Mouse (Mus musculus) embryonic facial prominence, embryonic 14.5 days (tissue): ENCODE measurements around the gene Ptprg. TPM values are rescaled to one million over a fixed set of nuclear protein-coding genes. Genes with fewer than 3 reads are reported as not detected.

ENCODE experiments used
- ATAC-seq: fragments of 200-750 bp; cut with Nextera tagmentation; 2 replicates; pipeline ENCODE4 v1.8.0; 2017; ENCODE audit warnings: low read depth, moderate number of reproducible peaks, moderate TSS enrichment
- DNase-seq: peaks from one replicate; pipeline ENCODE4 v3.0.0-alpha.2; 2015; ENCODE audit warnings: low spot score
- H3K27ac ChIP-seq: fragments of 300-500 bp; sonication (generic); replicated peaks from 2 replicates; pipeline ENCODE4 v1.5.1; 2014; ENCODE audit warnings: low read depth, mild to moderate bottlenecking, low read length, moderate library complexity
- H3K27me3 ChIP-seq: fragments of 300-500 bp; sonication (generic); replicated peaks from 2 replicates; pipeline ENCODE4 v1.6.1; 2014; ENCODE audit warnings: low read length; ENCODE audit not compliant: control insufficient read depth, insufficient read depth
- H3K36me3 ChIP-seq: fragments of 300-500 bp; sonication (generic); 2 replicates; pipeline ENCODE4 v1.6.1; 2014; ENCODE audit warnings: low read length, mixed read lengths; ENCODE audit not compliant: control insufficient read depth, insufficient read depth
- H3K4me1 ChIP-seq: fragments of 300-500 bp; sonication (generic); 2 replicates; pipeline ENCODE4 v1.6.1; 2014; ENCODE audit warnings: antibody characterized with exemption, low read length; ENCODE audit not compliant: control insufficient read depth, insufficient read depth
- H3K4me2 ChIP-seq: fragments of 300-500 bp; sonication (generic); 2 replicates; pipeline ENCODE4 v1.6.1; 2014; ENCODE audit warnings: low read depth, mild to moderate bottlenecking, low read length, moderate library complexity, mixed read lengths
- H3K4me3 ChIP-seq: fragments of 300-500 bp; sonication (generic); 2 replicates; pipeline ENCODE4 v1.5.1; 2014; ENCODE audit warnings: low read depth, mild to moderate bottlenecking, low read length
- H3K9ac ChIP-seq: fragments of 300-500 bp; sonication (generic); 2 replicates; pipeline ENCODE4 v1.6.1; 2014; ENCODE audit warnings: low read depth, mild to moderate bottlenecking, low read length, moderate library complexity, mixed read lengths
- H3K9me3 ChIP-seq: fragments of 300-500 bp; sonication (generic); 2 replicates; pipeline ENCODE4 v1.6.1; 2016; ENCODE audit warnings: low read length; ENCODE audit not compliant: control insufficient read depth
- WGBS: fragments of 180-500 bp; shearing (Covaris S2); extraction: QIAGEN DNeasy Blood & Tissue Kit; methylation state at CpG from one replicate; pipeline ENCODE4 v1.1.7; 2014; 5-methylcytosine and 5-hydroxymethylcytosine counted together
- polyA plus RNA-seq: library from polyadenylated mRNA; unstranded; fragments of >200 nt; fragmentation: Nextera tagmentation; extraction: Ambion mirVana; gene quantifications from 2 replicates; pipeline ENCODE4 v1.2.1, GENCODE M21; 2014

Gene Ptprg
- polyA plus RNA-seq, 1 experiment from 2014 or later: 23.5 TPM

DNA sequence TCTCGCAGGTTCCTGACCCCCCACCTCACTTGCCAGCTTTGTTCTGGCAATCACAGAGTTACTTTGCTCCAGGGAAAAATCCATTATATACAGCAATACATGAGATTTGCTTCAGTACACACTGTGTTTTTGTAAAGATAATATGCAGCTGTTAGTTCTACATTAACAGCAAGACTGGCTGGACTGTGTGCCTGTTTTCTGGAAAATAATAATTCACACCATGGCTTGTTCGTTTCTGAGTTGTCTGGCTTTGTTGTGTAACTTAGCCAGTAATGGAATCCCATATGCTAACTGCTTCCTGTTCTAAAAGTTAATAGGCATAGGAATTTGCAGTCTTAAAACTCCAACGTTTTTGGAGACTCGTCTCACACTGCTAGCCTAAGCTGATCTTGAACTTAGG lies 635.0 kb downstream of the Ptprg start:
- ATAC-seq (no peak), DNase-seq (no peak)

DNA sequence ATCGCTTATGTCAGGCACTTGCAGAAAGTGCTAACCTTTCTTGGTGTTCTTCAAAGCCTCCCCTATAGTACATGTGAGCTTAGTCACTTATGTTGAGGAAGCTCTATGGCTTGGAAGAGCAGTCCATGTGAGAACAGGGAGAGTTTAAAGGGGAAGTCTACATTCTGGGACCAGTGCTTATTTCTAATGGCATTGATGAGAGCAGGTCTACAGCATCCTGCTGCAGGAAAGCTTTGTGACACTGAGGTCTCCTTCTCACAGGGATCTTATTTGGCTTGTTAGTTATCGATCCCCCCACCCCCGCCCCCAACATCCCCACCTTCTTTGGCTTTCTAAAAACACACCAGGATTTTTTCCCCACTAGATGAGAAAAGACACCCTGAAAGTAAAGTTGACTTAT lies 635.9 kb downstream of the Ptprg start:
- H3K9me3 ChIP-seq: no peaks in the 10 kb centered on the region
- no peaks in the 10 kb centered on the region for H3K27me3 ChIP-seq
- no peak overlapping the region for H3K4me3 ChIP-seq
- 79% methylated on average over 3 of the region's 3 CpGs for WGBS
- no peaks in the 10 kb centered on the region for H3K4me1 ChIP-seq
- no peak overlapping the region for H3K4me2 ChIP-seq
- ATAC-seq (no peak), DNase-seq (no peak)
- H3K27ac ChIP-seq: no peak overlapping the region
- no peaks in the 10 kb centered on the region for H3K36me3 ChIP-seq
- no peak overlapping the region for H3K9ac ChIP-seq

More for the DNA sequence above, 635.0 kb downstream of the Ptprg start:
- Histone ChIP-seq H3K27me3 (no peaks in the 10 kb centered on the region), H3K36me3 (no peaks in the 10 kb centered on the region), H3K4me1 (no peaks in the 10 kb centered on the region), H3K9me3 (no peaks in the 10 kb centered on the region), H3K4me3 (no peak overlapping the region), H3K4me2 (no peak overlapping the region), H3K27ac (no peak overlapping the region), H3K9ac (no peak overlapping the region)
- WGBS: 24% methylated on average over 4 of the region's 4 CpGs

DNA sequence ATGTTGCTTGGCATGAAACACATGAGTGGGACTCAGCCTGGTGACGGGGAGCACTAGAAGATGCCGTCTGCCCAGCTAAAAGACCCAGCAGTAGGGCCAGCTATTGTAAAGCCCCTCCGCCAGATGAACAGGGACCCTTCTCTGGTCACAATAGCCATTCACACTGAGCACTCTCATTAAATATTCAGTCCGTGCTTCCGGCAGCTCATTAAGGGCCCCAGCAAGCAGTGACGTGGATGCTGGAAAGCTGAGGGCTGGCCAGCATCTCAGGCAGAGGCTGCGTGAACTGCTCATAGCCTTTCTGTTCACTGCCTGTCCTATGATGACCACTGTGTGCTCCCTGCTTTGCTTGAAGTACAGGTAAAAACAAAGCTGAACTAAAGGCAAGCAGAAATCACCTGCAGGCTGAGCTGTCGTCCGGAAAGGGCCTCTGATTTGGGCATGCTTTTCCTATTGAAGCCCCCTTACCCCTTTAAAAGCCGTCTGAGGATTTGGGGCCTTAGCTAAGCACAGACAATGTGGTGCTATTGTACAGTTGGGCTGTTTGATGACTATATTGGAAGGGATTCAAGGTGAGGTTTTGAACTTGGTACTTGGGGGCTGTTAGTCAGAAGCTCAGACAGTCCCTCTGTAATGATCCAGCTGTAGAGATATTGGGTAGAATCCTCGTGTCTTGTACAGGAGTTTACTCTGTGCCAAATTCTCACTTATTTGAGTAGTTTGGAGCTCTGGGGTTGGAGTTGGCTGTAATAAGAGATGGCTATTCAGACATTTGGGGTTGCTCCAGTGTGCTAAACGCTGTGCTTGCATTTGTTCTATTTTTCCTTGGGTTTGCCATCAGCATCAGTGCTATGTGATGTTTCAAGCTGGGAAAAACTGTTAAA lies 636.6 kb downstream of the Ptprg start:
- H3K27ac ChIP-seq: no peak overlapping the region
- peak; percentile 71; the same call in 1 of the 2 replicates for ATAC-seq

DNA sequence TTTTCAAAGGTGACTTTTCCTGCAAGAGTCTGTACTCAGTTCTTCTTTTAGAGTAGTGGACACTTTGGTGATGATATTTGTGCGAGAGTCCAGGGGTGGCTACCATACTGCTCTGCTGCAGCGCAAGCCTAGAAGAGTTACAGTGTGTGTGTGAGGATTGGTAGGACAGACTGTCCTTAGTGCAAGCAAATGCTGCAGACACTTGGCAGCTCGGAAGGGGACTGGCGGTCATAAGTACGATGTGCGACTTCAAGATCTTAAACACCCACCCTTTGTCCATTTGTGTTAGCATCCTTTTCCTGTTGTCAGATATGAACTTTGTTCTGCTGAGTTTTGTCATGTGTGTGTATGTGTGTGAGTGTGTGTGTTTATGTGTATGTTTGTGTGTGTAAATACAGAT lies 637.7 kb downstream of the Ptprg start:
- no peak overlapping the region for H3K4me2 ChIP-seq
- H3K9ac ChIP-seq: no peak overlapping the region
- H3K9me3 ChIP-seq: no peaks in the 10 kb centered on the region
- no peaks in the 10 kb centered on the region for H3K27me3 ChIP-seq
- DNase-seq (no peak), ATAC-seq (no peak)
- H3K4me1 ChIP-seq: no peaks in the 10 kb centered on the region
- WGBS: 94% methylated on average over 6 of the region's 6 CpGs
- H3K36me3 ChIP-seq: no peaks in the 10 kb centered on the region
- no peak overlapping the region for H3K4me3 ChIP-seq
- H3K27ac ChIP-seq: no peak overlapping the region

More for the DNA sequence above, 636.6 kb downstream of the Ptprg start:
- Histone ChIP-seq H3K9ac (no peak overlapping the region), H3K36me3 (no peaks in the 10 kb centered on the region), H3K27me3 (no peaks in the 10 kb centered on the region), H3K9me3 (no peaks in the 10 kb centered on the region), H3K4me3 (no peak overlapping the region), H3K4me2 (no peak overlapping the region), H3K4me1 (no peaks in the 10 kb centered on the region)
- WGBS: 53% methylated on average over 12 of the region's 12 CpGs
- DNase-seq: peak; percentile 49

DNA sequence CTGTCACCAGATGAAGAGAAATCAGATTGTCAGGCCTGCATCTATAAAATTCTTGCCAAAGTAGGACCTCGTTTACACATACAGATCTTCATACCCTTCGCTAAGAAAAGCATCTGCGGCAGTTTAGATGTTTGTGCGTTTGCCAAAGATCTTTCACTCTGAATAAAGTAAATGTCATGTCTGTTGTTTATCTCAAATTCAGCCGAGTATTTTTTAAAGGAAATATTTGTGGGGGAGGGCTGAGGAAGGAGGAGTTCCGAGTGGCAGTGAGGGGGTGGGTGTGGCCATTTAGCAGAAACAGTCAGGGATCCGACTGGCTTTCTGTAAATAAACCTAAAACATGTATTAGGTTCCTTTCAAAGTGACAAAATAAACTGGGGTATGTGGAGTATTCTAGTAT lies 645.4 kb downstream of the Ptprg start:
- DNase-seq: peak; percentile 35
- 54% methylated on average over 7 of the region's 7 CpGs for WGBS
- H3K4me1 ChIP-seq: no peaks in the 10 kb centered on the region
- no peak overlapping the region for H3K4me2 ChIP-seq
- ATAC-seq: no peak
- H3K9ac ChIP-seq: no peak overlapping the region
- no peak overlapping the region for H3K4me3 ChIP-seq
- H3K27ac ChIP-seq: no peak overlapping the region
- no peaks in the 10 kb centered on the region for H3K27me3 ChIP-seq
- H3K36me3 ChIP-seq: no peaks in the 10 kb centered on the region
- H3K9me3 ChIP-seq: no peaks in the 10 kb centered on the region

DNA sequence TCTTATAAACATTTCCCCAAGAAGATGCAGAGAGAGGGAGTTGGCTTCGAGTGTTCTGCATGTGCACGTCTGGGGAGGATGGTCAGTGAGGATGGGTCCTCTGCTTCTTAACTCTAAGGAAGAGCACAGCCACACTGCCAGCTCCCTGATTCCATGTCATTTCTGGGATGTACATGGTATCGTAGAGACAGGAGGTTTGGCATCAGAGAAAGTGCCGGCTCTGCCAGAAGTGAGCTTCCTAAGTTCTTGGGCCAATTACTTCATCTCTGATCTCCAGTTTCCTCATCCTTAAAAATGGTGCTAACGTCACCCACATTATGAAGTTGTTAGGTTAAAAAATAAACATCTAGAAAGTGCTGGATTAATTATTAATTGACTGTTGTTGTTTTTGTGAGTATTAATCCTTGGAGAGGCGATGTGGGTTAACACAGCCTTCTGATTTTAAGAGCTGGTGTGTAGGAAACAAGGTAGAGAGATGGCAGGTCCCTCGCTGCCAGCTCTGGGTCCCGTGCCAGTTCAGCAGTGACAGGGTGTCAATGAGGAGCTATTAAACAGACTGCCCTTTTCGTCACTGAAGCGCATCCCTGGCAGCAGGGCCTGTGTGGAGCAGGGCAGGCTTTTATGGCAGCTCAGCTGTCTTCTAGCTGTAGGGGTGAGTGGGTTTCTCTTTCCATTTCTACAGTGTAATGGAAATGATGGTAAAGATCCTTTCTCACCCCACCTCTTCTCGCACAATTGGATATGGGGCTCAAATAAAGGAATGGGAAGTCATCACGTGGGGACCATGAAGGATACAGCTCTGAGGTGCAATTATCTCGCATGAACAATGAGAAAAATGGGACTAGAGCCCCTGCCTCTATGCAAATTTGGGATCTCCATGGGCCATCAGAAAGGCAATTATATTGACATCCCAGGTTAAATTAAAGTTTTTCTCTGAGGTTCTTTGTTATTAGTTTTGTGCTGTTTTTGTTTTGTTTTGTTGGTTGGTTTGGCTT lies 646.9 kb downstream of the Ptprg start:
- Histone ChIP-seq H3K4me1 (no peaks in the 10 kb centered on the region), H3K27me3 (no peaks in the 10 kb centered on the region), H3K9ac (no peak overlapping the region), H3K4me2 (no peak overlapping the region), H3K27ac (no peak overlapping the region), H3K4me3 (no peak overlapping the region), H3K36me3 (no peaks in the 10 kb centered on the region), H3K9me3 (no peaks in the 10 kb centered on the region)
- DNase-seq (no peak), ATAC-seq (no peak)
- WGBS: 84% methylated on average over 13 of the region's 13 CpGs

DNA sequence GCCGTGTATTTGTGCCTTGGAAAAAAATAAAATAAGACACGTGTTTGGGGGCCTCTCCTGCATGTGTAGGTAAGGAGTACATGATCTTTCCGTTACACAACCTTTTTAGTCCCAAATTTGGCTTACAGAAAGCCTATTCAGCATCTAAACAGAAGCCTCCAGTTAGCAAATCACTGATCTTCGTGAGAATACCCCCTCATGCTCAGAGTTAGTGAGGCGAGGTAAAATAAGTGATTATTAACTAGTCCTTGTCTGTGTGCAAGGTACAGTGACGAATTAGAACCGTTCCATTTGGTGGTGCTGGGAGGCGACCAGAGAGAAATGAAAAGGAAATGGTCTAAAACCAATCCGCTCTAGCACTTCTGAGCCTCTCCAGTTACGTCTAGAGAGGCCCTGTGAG lies 648.9 kb downstream of the Ptprg start:
- Histone ChIP-seq H3K27me3 (no peaks in the 10 kb centered on the region), H3K36me3 (no peaks in the 10 kb centered on the region), H3K9ac (no peak overlapping the region), H3K4me1 (no peaks in the 10 kb centered on the region), H3K4me3 (no peak overlapping the region), H3K4me2 (no peak overlapping the region), H3K9me3 (no peaks in the 10 kb centered on the region), H3K27ac (no peak overlapping the region)
- ATAC-seq: no peak
- DNase-seq: no peak
- 69% methylated on average over 10 of the region's 10 CpGs for WGBS

DNA sequence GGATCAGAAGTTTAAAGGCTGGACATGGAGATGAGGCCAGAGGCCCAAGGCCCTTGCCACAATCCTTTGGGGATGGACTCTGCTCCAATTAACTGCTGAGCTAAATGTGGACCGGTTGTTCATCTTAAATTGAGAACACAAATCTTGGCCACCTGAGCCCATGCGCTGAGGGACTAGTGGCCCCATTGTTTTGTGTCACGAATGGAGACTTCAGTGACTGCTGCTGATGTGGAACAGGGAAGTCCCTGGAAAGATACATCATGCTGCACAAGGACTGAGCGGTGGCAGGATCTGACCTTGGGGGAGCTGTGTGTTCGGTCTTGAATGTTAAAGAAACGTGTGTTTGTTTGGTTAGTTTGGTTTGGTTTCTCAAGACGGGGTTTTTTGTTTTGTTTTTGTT lies 649.7 kb downstream of the Ptprg start:
- no peaks in the 10 kb centered on the region for H3K36me3 ChIP-seq
- H3K9ac ChIP-seq: no peak overlapping the region
- no peak overlapping the region for H3K4me2 ChIP-seq
- DNase-seq (no peak), ATAC-seq (0 out of 2 replicates have a peak, but pooled peaks have one; percentile 55)
- H3K27ac ChIP-seq: no peak overlapping the region
- H3K27me3 ChIP-seq: no peaks in the 10 kb centered on the region
- WGBS: 88% methylated on average over 7 of the region's 7 CpGs
- H3K9me3 ChIP-seq: no peaks in the 10 kb centered on the region
- H3K4me3 ChIP-seq: no peak overlapping the region
- no peaks in the 10 kb centered on the region for H3K4me1 ChIP-seq
